Mouse (Mus musculus) embryonic facial prominence, embryonic 11.5 days (tissue): ENCODE results near the gene Ccdc124. TPM values are rescaled to one million over a fixed set of nuclear protein-coding genes. Genes with fewer than 3 reads are reported as not detected.

Source experiments
- ATAC-seq: fragments of 200-750 bp; cut with Nextera tagmentation; replicated peaks from 2 replicates; pipeline ENCODE4 v1.8.0; 2017; ENCODE audit warnings: low read depth; ENCODE audit not compliant: insufficient number of reproducible peaks, low FRiP score, low TSS enrichment
- DNase-seq: peaks from one replicate; pipeline ENCODE4 v3.0.0-alpha.2; 2015; ENCODE audit warnings: low spot score
- H3K27ac ChIP-seq: fragments of 300-500 bp; sonication (generic); replicated peaks from 2 replicates; pipeline ENCODE4 v1.5.1; 2014; ENCODE audit warnings: mild to moderate bottlenecking, low read depth, low read length, control low read depth
- H3K27me3 ChIP-seq: fragments of 300-500 bp; sonication (generic); 2 replicates; pipeline ENCODE4 v1.6.1; 2014; ENCODE audit warnings: mild to moderate bottlenecking, low read length, moderate library complexity, mixed read lengths; ENCODE audit not compliant: control insufficient read depth, insufficient read depth
- H3K36me3 ChIP-seq: fragments of 300-500 bp; sonication (generic); replicated peaks from 2 replicates; pipeline ENCODE4 v1.6.1; 2014; ENCODE audit warnings: low read depth, mild to moderate bottlenecking, low read length, moderate library complexity, mixed read lengths; ENCODE audit not compliant: control insufficient read depth, insufficient read depth
- H3K4me1 ChIP-seq: fragments of 300-500 bp; sonication (generic); 2 replicates; pipeline ENCODE4 v1.6.1; 2014; ENCODE audit warnings: low read length, mixed read lengths; ENCODE audit not compliant: control insufficient read depth, insufficient read depth
- H3K4me2 ChIP-seq: fragments of 300-500 bp; sonication (generic); 2 replicates; pipeline ENCODE4 v1.6.1; 2014; ENCODE audit warnings: low read depth, mild to moderate bottlenecking, control low read depth, low read length, moderate library complexity
- H3K4me3 ChIP-seq: fragments of 300-500 bp; sonication (generic); 2 replicates; pipeline ENCODE4 v1.5.1; 2014; ENCODE audit warnings: low read depth, low read length, control low read depth
- H3K9ac ChIP-seq: fragments of 300-500 bp; sonication (generic); replicated peaks from 2 replicates; pipeline ENCODE4 v1.6.1; 2014; ENCODE audit warnings: mild to moderate bottlenecking, control low read depth, low read length
- H3K9me3 ChIP-seq: fragments of 300-500 bp; sonication (generic); replicated peaks from 2 replicates; pipeline ENCODE4 v1.6.1; 2016; ENCODE audit warnings: mild to moderate bottlenecking, low read length, inconsistent platforms, mixed read lengths; ENCODE audit not compliant: control insufficient read depth
- WGBS: fragments of 180-500 bp; shearing (Covaris S2); extraction: QIAGEN DNeasy Blood & Tissue Kit; methylation state at CpG from one replicate; pipeline ENCODE4 v1.1.7; 2014; 5-methylcytosine and 5-hydroxymethylcytosine counted together
- polyA plus RNA-seq: library from polyadenylated mRNA; unstranded; fragments of >200 nt; fragmentation: Nextera tagmentation; extraction: Ambion mirVana; gene quantifications from 2 replicates; pipeline ENCODE4 v1.2.1, GENCODE M21; 2014

The Ccdc124 gene
- polyA plus RNA-seq, 1 experiment from 2014 or later: 150 TPM

DNA sequence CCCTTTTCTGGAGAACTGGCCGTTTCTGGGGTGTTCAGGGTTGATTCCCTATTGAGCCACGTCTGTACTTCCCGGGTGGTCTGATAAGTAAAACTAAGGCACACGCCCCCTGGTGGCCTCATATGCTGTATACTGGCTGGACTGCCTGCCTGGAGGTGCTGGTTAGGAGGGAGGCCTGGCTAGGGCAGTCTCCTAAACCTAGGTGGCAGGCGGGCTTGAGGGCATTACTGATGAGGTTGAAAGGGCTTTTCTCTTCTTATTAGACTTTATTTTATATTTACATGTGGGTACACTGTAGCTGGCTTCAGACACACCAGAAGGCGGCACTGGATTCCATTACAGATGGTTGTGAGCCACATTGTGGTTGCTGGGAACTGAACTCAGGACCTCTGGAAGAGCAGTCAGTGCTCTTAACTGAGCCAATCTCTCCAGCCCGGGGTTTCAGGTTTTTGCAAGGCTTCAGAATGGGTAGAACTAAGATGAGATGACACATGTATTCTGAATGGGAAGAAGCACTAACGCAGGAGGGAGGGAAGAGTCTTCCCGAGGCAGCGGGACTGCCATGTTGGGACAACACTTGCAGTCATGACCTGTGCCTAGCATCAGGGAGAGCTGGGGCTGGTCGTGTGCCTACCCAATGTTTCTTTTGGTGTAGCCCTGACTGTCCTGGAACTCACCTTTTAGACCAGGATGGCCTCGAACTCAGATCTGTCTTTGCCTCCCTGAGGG lies 20.1 kb upstream of the Ccdc124 start:
- WGBS: 26% methylated on average over 12 of the region's 12 CpGs
- H3K4me3 ChIP-seq: no peak overlapping the region
- no peaks in the 10 kb centered on the region for H3K9me3 ChIP-seq
- H3K36me3 ChIP-seq: peaks cover 9% of the 10 kb centered on the region
- H3K9ac ChIP-seq: no peak overlapping the region
- H3K4me1 ChIP-seq: peaks cover 9% of the 10 kb centered on the region
- no peak overlapping the region for H3K4me2 ChIP-seq
- peaks cover 29% of the 10 kb centered on the region for H3K27me3 ChIP-seq
- ATAC-seq: no peak
- peak; percentile 91 for DNase-seq
- no peak overlapping the region for H3K27ac ChIP-seq

DNA sequence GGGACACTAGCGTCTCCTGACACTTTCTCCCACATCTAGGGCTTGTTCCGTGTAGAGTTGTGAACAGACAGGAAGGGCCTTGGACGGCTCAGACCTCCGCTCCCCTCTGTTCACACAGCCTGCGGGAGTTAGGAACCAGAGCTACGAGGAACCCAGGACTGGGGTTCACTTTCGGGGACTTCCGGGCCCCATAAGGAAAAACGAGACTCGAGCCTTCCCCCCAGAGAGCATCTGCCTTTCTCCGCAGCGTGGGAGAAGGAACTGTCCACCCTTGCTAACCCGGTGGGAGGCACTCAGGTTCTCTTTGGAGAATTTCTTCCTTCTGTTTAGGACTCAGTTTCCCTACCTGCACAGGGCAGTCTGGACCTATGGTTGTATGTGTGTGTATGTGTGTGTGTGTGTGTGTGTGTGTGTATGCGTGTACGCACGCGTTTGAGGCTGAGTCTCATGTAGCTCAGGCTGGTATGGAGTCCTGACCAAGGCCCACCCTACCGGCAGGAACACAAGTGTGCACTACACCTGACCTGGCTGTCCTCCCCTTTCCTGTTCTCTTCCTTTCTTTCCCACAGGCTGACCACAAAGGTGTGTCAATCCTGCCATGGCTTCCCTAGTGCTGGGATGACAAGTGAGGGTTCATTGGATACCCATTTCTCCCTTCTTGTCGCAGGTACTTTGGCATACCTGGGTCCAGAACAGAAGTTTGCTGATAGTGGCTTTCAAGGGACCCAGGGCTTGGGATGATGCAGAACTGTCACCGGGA lies 19.3 kb upstream of the Ccdc124 start:
- H3K4me3 ChIP-seq: peak overlapping the region; percentile 13
- DNase-seq: peak; percentile 27
- H3K4me2 ChIP-seq: peak overlapping the region; percentile 29
- peaks cover 9% of the 10 kb centered on the region for H3K36me3 ChIP-seq
- no peak; the same call in 1 of the 2 replicates for ATAC-seq
- WGBS: 21% methylated on average over 20 of the region's 20 CpGs
- H3K9ac ChIP-seq: peak overlapping the region; percentile 32; the same call in 1 of the 2 replicates
- H3K9me3 ChIP-seq: no peaks in the 10 kb centered on the region
- peaks cover 9% of the 10 kb centered on the region for H3K4me1 ChIP-seq
- H3K27ac ChIP-seq: no peak overlapping the region
- H3K27me3 ChIP-seq: peaks cover 29% of the 10 kb centered on the region

DNA sequence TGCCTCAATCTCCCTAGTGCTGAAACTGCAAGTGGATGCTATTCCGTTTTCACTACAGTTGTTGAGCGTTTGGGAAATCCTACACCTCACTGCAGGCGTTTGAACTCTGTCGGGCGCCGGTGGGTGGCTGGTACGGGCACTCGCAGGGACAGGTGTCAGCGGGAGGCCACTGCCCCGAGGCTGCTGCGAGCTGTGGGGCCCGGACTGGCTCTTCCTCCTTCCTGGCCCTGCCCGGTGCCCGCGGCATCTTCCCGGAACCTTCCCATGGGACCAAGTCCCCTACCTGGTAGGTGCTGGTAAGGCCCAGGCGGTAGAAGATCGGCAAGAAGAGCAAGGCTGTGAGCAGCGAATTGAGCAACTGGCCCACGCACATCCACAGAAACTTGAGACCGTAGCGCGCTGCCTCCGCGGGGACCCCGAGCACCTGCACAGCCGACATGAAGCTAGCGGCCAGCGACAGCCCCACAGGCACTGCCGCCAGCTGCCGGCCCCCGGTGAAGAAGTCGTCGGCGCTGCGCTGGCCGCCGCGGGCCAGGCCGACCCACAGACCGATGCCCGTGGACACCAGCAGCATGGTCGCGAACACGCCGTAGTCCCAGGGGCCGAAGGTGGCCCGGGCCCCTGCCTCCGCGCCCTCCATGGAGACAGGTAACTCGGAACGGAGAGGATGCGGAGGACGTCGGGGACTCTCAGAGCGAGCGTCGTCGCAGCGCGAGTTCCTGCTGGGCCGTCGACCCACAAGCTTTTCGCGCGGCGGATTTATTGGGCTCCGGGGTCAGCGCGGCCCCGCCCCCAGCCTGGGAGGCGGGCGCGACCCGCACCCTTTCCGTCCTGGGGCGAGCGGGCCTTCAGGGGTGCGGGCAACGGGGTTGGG lies 18.5 kb upstream of the Ccdc124 start, which contains the start of gene Slc5a5:
Slc5a5 (minus strand) TSS at position 736 of the 874 bp plus-strand sequence.
- peak within 1 kb of the TSS; percentile 32; the same call in 1 of the 2 replicates for H3K9ac ChIP-seq

DNA sequence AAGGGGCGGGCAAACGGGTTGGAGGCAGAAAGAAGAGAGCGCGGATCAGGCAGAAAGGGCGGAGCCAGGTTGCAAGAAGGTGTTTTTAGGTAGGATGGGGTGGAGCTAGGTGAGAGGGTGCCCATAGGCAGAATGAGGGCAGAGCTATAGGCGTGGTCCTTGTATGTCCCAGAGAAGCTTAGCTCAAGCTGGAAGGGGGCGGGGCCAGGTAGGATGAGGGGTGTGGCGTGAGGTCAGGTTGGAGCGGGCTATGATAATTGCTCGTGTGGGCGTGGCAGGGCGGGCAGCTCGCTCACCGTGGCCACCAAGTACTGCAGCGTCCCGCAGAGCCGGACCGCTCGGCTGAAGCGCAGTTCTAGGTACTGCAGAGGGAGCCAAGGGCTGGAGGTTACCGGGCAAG lies 17.6 kb upstream of the Ccdc124 start:
- DNase-seq (peak; percentile 47), ATAC-seq (no peak)
- Histone ChIP-seq H3K4me3 (no peak overlapping the region), H3K9ac (no peak overlapping the region), H3K36me3 (peaks cover 9% of the 10 kb centered on the region), H3K4me2 (no peak overlapping the region; the same call in 1 of the 2 replicates), H3K27ac (no peak overlapping the region), H3K27me3 (peaks cover 29% of the 10 kb centered on the region), H3K4me1 (peaks cover 9% of the 10 kb centered on the region), H3K9me3 (no peaks in the 10 kb centered on the region)
- 8% methylated on average over 21 of the region's 21 CpGs for WGBS

More for the DNA sequence above, 18.5 kb upstream of the Ccdc124 start, which contains the start of gene Slc5a5:
- no peaks in the 10 kb centered on the region for H3K9me3 ChIP-seq
- no peak within 1 kb of the TSS for H3K27ac ChIP-seq
- H3K4me3 ChIP-seq: peak within 1 kb of the TSS; percentile 13
- H3K4me2 ChIP-seq: peak within 1 kb of the TSS; percentile 29
- WGBS: 2% methylated on average over 77 of the region's 80 CpGs
- peaks cover 9% of the 10 kb centered on the region for H3K4me1 ChIP-seq
- no peak for DNase-seq
- ATAC-seq: no peak
- peaks cover 9% of the 10 kb centered on the region for H3K36me3 ChIP-seq
- peaks cover 29% of the 10 kb centered on the region for H3K27me3 ChIP-seq

DNA sequence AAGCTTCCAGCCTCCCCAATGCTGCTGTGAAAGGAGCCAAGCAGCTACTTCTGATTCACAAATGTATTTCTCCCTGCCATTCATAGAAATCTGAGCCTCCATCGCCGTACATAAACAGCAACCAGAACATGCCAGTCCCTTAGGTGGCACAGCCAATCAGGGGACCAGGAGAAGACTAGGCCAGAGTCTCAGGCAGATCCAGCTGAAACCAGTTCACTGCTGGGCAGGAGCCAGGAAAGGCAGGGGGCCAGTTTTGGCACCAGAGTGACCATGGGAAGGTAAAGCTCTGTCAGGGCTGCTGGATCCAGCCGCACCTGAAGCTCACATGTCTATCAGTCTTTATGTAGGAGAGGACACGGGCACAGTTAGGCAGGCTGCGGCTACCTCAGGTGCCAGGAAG lies 16.9 kb upstream of the Ccdc124 start:
- peaks cover 29% of the 10 kb centered on the region for H3K27me3 ChIP-seq
- no peak overlapping the region for H3K9ac ChIP-seq
- no peak overlapping the region for H3K27ac ChIP-seq
- no peak overlapping the region for H3K4me2 ChIP-seq
- H3K4me1 ChIP-seq: peaks cover 9% of the 10 kb centered on the region
- WGBS: 86% methylated on average over 5 of the region's 5 CpGs
- DNase-seq (no peak), ATAC-seq (no peak)
- no peak overlapping the region for H3K4me3 ChIP-seq
- peaks cover 9% of the 10 kb centered on the region for H3K36me3 ChIP-seq
- no peaks in the 10 kb centered on the region for H3K9me3 ChIP-seq

DNA sequence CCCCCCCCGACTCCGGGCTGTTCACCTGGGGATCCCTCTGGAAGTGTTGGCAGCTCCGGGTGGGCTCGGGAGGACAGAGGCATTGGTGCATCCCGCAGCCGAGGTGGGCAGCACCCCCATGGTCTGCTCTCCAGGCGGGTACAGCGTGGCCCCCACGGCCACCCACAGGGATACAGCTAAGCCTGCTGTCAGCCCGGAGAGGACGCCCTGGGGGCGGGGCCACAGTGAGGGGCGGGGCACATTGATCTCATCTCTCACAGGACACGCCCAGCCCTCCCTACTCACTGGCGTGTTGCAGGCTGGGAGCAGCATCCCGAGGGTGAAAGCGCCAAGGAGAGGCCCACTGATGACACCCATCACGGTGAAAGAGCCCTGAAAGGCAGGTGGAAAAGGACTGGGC lies 13.9 kb upstream of the Ccdc124 start:
- Histone ChIP-seq H3K4me1 (peaks cover 8% of the 10 kb centered on the region; the same call in 1 of the 2 replicates), H3K4me2 (no peak overlapping the region), H3K9me3 (no peaks in the 10 kb centered on the region), H3K4me3 (no peak overlapping the region), H3K27ac (no peak overlapping the region), H3K27me3 (peaks cover 19% of the 10 kb centered on the region), H3K36me3 (no peaks in the 10 kb centered on the region), H3K9ac (no peak overlapping the region)
- DNase-seq (peak; percentile 49), ATAC-seq (no peak)
- 3% methylated on average over 15 of the region's 18 CpGs for WGBS

DNA sequence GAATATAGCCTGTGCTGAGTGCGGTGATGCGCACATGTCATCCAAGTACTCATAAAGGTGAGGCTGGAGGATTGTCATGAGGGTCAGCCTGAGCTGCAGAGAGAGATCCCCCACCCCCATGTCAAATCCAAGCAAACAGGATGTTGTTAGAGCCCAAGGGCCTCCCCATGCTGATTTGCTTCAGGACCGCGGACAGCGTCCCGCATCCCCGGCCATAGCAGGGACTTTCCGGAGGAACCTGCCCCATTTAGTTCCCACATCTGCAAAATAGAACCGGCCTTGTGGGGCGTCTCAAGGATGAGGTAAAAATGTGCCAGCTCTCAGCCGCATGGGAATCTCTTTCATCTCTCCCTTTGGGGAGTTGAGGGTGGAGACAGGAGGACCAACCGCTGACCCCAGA lies 11.9 kb upstream of the Ccdc124 start:
- no peaks in the 10 kb centered on the region for H3K27me3 ChIP-seq
- peak; percentile 66 for DNase-seq
- no peaks in the 10 kb centered on the region for H3K9me3 ChIP-seq
- H3K36me3 ChIP-seq: no peaks in the 10 kb centered on the region
- ATAC-seq: no peak
- no peak overlapping the region for H3K27ac ChIP-seq
- no peak overlapping the region for H3K4me3 ChIP-seq
- no peak overlapping the region for H3K9ac ChIP-seq
- H3K4me1 ChIP-seq: no peaks in the 10 kb centered on the region
- 14% methylated on average over 12 of the region's 12 CpGs for WGBS
- no peak overlapping the region for H3K4me2 ChIP-seq
